Mouse (Mus musculus) MEL (cell line): ENCODE measurements around the gene Gdap2.

ENCODE experiments used
- CHD2 ChIP-seq: IDR thresholded peaks from 2 replicates; pipeline ENCODE4 v1.6.1; 2011; ENCODE audit warnings: low read length, improper control_type of control experiment
- CTCF ChIP-seq, 3 experiments: IDR thresholded peaks in 2 of 3; conservative IDR thresholded peaks in 1 of 3; 2 replicates each; pipeline ENCODE4 v1.5.1; 2011 to 2012; ENCODE audit warnings: low read length in 3 of 3, low read depth in 2 of 3, mild to moderate bottlenecking in 2 of 3, improper control_type of control experiment in 1 of 3, inconsistent platforms in 1 of 3, mixed read lengths in 1 of 3, moderate library complexity in 1 of 3; ENCODE audit not compliant: control insufficient read depth in 1 of 3, insufficient read depth in 1 of 3, poor library complexity in 1 of 3, severe bottlenecking in 1 of 3
- ELF1 ChIP-seq: IDR thresholded peaks from 2 replicates; pipeline ENCODE4 v1.6.1; 2014; ENCODE audit warnings: low read depth, mild to moderate bottlenecking, inconsistent platforms, low read length, improper control_type of control experiment, moderate library complexity
- ETS1 ChIP-seq: IDR thresholded peaks from 2 replicates; pipeline ENCODE4 v1.6.1; 2012; ENCODE audit warnings: low read depth, mild to moderate bottlenecking, inconsistent platforms, low read length, improper control_type of control experiment, moderate library complexity
- HCFC1 ChIP-seq: IDR thresholded peaks from 2 replicates; pipeline ENCODE4 v1.6.1; 2012; ENCODE audit warnings: low read depth, mild to moderate bottlenecking, inconsistent platforms, low read length, improper control_type of control experiment, moderate library complexity
- JUND ChIP-seq: IDR thresholded peaks from 2 replicates; pipeline ENCODE4 v1.6.1; 2011; ENCODE audit warnings: low read depth, mild to moderate bottlenecking, improper control_type of control experiment, low read length
- POLR2A ChIP-seq, 2 experiments: IDR thresholded peaks; 2 replicates each; pipeline ENCODE4 v1.6.1; 2011 to 2012; ENCODE audit warnings: low read length in 2 of 2, mild to moderate bottlenecking in 2 of 2, control low read depth in 1 of 2, improper control_type of control experiment in 1 of 2, low read depth in 1 of 2, moderate library complexity in 1 of 2; ENCODE audit not compliant: control insufficient read depth in 1 of 2, insufficient read depth in 1 of 2, poor library complexity in 1 of 2
- ZNF384 ChIP-seq: IDR thresholded peaks from 2 replicates; pipeline ENCODE4 v1.6.1; 2012; ENCODE audit warnings: low read depth, mild to moderate bottlenecking, inconsistent platforms, low read length, improper control_type of control experiment

DNA sequence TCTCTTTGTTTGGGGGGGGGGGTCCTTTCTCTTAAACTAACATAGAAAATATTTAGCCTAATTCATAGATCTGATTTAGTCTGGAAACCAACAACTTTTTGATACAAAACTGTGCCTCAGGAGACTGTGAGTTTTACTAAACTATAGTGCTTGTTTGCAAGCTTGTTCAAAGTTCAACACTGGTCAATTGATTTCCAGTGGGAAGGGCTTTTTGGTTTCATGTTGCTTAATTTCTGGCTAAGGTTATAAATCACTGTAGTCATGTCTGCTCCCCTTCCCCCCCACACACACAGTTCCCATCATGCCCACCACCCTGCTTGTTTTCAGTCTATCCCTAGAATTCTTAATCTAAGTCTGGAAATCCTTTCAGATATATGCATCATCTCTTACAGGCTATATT lies 2.8 kb downstream of the Gdap2 start:
- TF ChIP-seq CHD2 (no peak), ZNF384 (no peak), CTCF (IDR thresholded peaks at IDR 0.05 in 2 of 3, conservative IDR thresholded peaks at IDR 0.05 in 1 of 3; ENCODE audit: control insufficient read depth in 1 of 3, insufficient read depth in 1 of 3, low read depth in 2 of 3, low read length in 3 of 3, poor library complexity in 1 of 3, severe bottlenecking in 1 of 3) (no peak), POLR2A (IDR thresholded peaks at IDR 0.05; ENCODE audit: control insufficient read depth in 1 of 2, insufficient read depth in 1 of 2, low read depth in 1 of 2, low read length in 2 of 2, poor library complexity in 1 of 2) (no peak), ETS1 (no peak), ELF1 (no peak), JUND (no peak), HCFC1 (no peak)
